Mouse (Mus musculus): ENCODE data around the gene Foxn3. TPM values are rescaled to one million over a fixed set of nuclear protein-coding genes. Genes with fewer than 3 reads are reported as not detected.

Foxn3 gene
- polyA plus RNA-seq, 1 experiment from 2014 or later, result 54.0 TPM

- Histone ChIP-seq H3K9ac (ENCODE audit: low read depth, low read length) (no peak overlapping the region), H3K4me2 (ENCODE audit: low read length) (no peak overlapping the region), H3K27ac (no peak overlapping the region), H3K36me3 (ENCODE audit: insufficient read depth, low read length) (no peaks in the 10 kb centered on the region), H3K9me3 (replicated peaks; ENCODE audit: low read length) (no peaks in the 10 kb centered on the region), H3K4me1 (replicated peaks; ENCODE audit: insufficient read depth, low read length) (peaks cover 15% of the 10 kb centered on the region), H3K27me3 (ENCODE audit: insufficient read depth, low read length) (no peaks in the 10 kb centered on the region), H3K4me3 (replicated peaks; ENCODE audit: low read depth, low read length) (no peak overlapping the region)
- DNase-seq (ENCODE audit: low spot score) (no peak), ATAC-seq (replicated peaks; ENCODE audit: low FRiP score, low read depth) (no peak)
- WGBS, result 81% methylated on average over 8 of the region's 8 CpGs
- no peak for TF ChIP-seq CTCF (IDR thresholded peaks at IDR 0.05; ENCODE audit: low read depth)
Observed at GRCm38 (mm10) chr12:99356660-99357059, 206.7 kb downstream of the Foxn3 start.

GRCm38 (mm10) chr12:99353692-99354091 lies 209.7 kb downstream of the Foxn3 start:
- ATAC-seq (replicated peaks; ENCODE audit: low FRiP score, low read depth) (no peak), DNase-seq (ENCODE audit: low spot score) (no peak)
- H3K4me1 ChIP-seq (replicated peaks; ENCODE audit: insufficient read depth, low read length), result peaks cover 16% of the 10 kb centered on the region
- no peak for TF ChIP-seq CTCF (IDR thresholded peaks at IDR 0.05; ENCODE audit: low read depth)
- WGBS, result 91% methylated on average over 11 of the region's 11 CpGs
- no peak overlapping the region for H3K4me3 ChIP-seq (replicated peaks; ENCODE audit: low read depth, low read length)
- H3K27ac ChIP-seq, result no peak overlapping the region
- no peak overlapping the region for H3K9ac ChIP-seq (ENCODE audit: low read depth, low read length)
- H3K9me3 ChIP-seq (replicated peaks; ENCODE audit: low read length), result no peaks in the 10 kb centered on the region
- H3K4me2 ChIP-seq (ENCODE audit: low read length), result no peak overlapping the region
- no peaks in the 10 kb centered on the region for H3K27me3 ChIP-seq (ENCODE audit: insufficient read depth, low read length)
- no peaks in the 10 kb centered on the region for H3K36me3 ChIP-seq (ENCODE audit: insufficient read depth, low read length)

GRCm38 (mm10) chr12:99352583-99352982 lies 210.8 kb downstream of the Foxn3 start:
- ATAC-seq (replicated peaks; ENCODE audit: low FRiP score, low read depth) (no peak), DNase-seq (ENCODE audit: low spot score) (no peak)
- Histone ChIP-seq H3K4me2 (ENCODE audit: low read length) (no peak overlapping the region), H3K27me3 (ENCODE audit: insufficient read depth, low read length) (no peaks in the 10 kb centered on the region), H3K4me1 (replicated peaks; ENCODE audit: insufficient read depth, low read length) (peaks cover 19% of the 10 kb centered on the region), H3K27ac (no peak overlapping the region), H3K4me3 (replicated peaks; ENCODE audit: low read depth, low read length) (no peak overlapping the region), H3K9ac (ENCODE audit: low read depth, low read length) (no peak overlapping the region), H3K36me3 (ENCODE audit: insufficient read depth, low read length) (no peaks in the 10 kb centered on the region), H3K9me3 (replicated peaks; ENCODE audit: low read length) (no peaks in the 10 kb centered on the region)
- 85% methylated on average over 6 of the region's 6 CpGs for WGBS
- TF ChIP-seq CTCF (IDR thresholded peaks at IDR 0.05; ENCODE audit: low read depth), result no peak

- Histone ChIP-seq H3K9ac (ENCODE audit: low read depth, low read length) (no peak overlapping the region), H3K27ac (no peak overlapping the region), H3K4me1 (replicated peaks; ENCODE audit: insufficient read depth, low read length) (peaks cover 19% of the 10 kb centered on the region), H3K36me3 (ENCODE audit: insufficient read depth, low read length) (no peaks in the 10 kb centered on the region), H3K27me3 (ENCODE audit: insufficient read depth, low read length) (no peaks in the 10 kb centered on the region), H3K9me3 (replicated peaks; ENCODE audit: low read length) (no peaks in the 10 kb centered on the region), H3K4me3 (replicated peaks; ENCODE audit: low read depth, low read length) (no peak overlapping the region), H3K4me2 (ENCODE audit: low read length) (no peak overlapping the region)
- DNase-seq (ENCODE audit: low spot score) (no peak), ATAC-seq (replicated peaks; ENCODE audit: low FRiP score, low read depth) (no peak)
- WGBS, result 62% methylated on average over 7 of the region's 7 CpGs
- TF ChIP-seq CTCF (IDR thresholded peaks at IDR 0.05; ENCODE audit: low read depth), result no peak
Observed at GRCm38 (mm10) chr12:99352136-99352535, 211.2 kb downstream of the Foxn3 start.

- TF ChIP-seq CTCF (IDR thresholded peaks at IDR 0.05; ENCODE audit: low read depth), result no peak
- WGBS, result 14% methylated on average over 9 of the region's 9 CpGs
- no peaks in the 10 kb centered on the region for H3K9me3 ChIP-seq (replicated peaks; ENCODE audit: low read length)
- H3K9ac ChIP-seq (ENCODE audit: low read depth, low read length), result no peak overlapping the region
- no peak overlapping the region for H3K4me3 ChIP-seq (replicated peaks; ENCODE audit: low read depth, low read length)
- H3K27me3 ChIP-seq (ENCODE audit: insufficient read depth, low read length), result no peaks in the 10 kb centered on the region
- no peak overlapping the region for H3K4me2 ChIP-seq (ENCODE audit: low read length)
- H3K36me3 ChIP-seq (ENCODE audit: insufficient read depth, low read length), result no peaks in the 10 kb centered on the region
- H3K27ac ChIP-seq, result no peak overlapping the region
- H3K4me1 ChIP-seq (replicated peaks; ENCODE audit: insufficient read depth, low read length), result peaks cover 19% of the 10 kb centered on the region
- DNase-seq (ENCODE audit: low spot score), result peak; percentile 52
- no peak for ATAC-seq (replicated peaks; ENCODE audit: low FRiP score, low read depth)
Observed at GRCm38 (mm10) chr12:99351731-99352130, 211.7 kb downstream of the Foxn3 start.

GRCm38 (mm10) chr12:99349650-99349997 lies 213.8 kb downstream of the Foxn3 start:
- Histone ChIP-seq H3K9ac (ENCODE audit: low read depth, low read length) (no peak overlapping the region), H3K27ac (no peak overlapping the region), H3K9me3 (replicated peaks; ENCODE audit: low read length) (no peaks in the 10 kb centered on the region), H3K4me3 (replicated peaks; ENCODE audit: low read depth, low read length) (no peak overlapping the region), H3K27me3 (ENCODE audit: insufficient read depth, low read length) (no peaks in the 10 kb centered on the region), H3K4me2 (ENCODE audit: low read length) (no peak overlapping the region), H3K36me3 (ENCODE audit: insufficient read depth, low read length) (no peaks in the 10 kb centered on the region), H3K4me1 (replicated peaks; ENCODE audit: insufficient read depth, low read length) (peaks cover 27% of the 10 kb centered on the region)
- ATAC-seq (replicated peaks; ENCODE audit: low FRiP score, low read depth) (no peak), DNase-seq (ENCODE audit: low spot score) (no peak)
- 72% methylated on average over 9 of the region's 9 CpGs for WGBS
- no peak for TF ChIP-seq CTCF (IDR thresholded peaks at IDR 0.05; ENCODE audit: low read depth)

- ATAC-seq (replicated peaks; ENCODE audit: low FRiP score, low read depth) (no peak), DNase-seq (ENCODE audit: low spot score) (no peak)
- peaks cover 27% of the 10 kb centered on the region for H3K4me1 ChIP-seq (replicated peaks; ENCODE audit: insufficient read depth, low read length)
- WGBS, result 56% methylated on average over 10 of the region's 10 CpGs
- H3K4me2 ChIP-seq (ENCODE audit: low read length), result no peak overlapping the region
- no peak overlapping the region for H3K4me3 ChIP-seq (replicated peaks; ENCODE audit: low read depth, low read length)
- H3K27me3 ChIP-seq (ENCODE audit: insufficient read depth, low read length), result no peaks in the 10 kb centered on the region
- TF ChIP-seq CTCF (IDR thresholded peaks at IDR 0.05; ENCODE audit: low read depth), result no peak
- no peaks in the 10 kb centered on the region for H3K9me3 ChIP-seq (replicated peaks; ENCODE audit: low read length)
- no peak overlapping the region for H3K27ac ChIP-seq
- no peaks in the 10 kb centered on the region for H3K36me3 ChIP-seq (ENCODE audit: insufficient read depth, low read length)
- H3K9ac ChIP-seq (ENCODE audit: low read depth, low read length), result no peak overlapping the region
Observed at GRCm38 (mm10) chr12:99348940-99349649, 214.3 kb downstream of the Foxn3 start.
